Mouse (Mus musculus) mature B cell (primary cell): ENCODE measurements around the gene Lhx1.

Experiments
- in situ Hi-C: fragments of 300-500 bp; cut with MboI; formaldehyde crosslinking; loops from 2 replicates; pipeline ENCODE4 v1.14.3; 2019

Lhx1 gene

GRCm38 (mm10) chr11:84526451-84526850 lies 1.1 kb upstream of the Lhx1 start:
- in situ Hi-C loops, result no loop called here

- in situ Hi-C loops, result no loop called here
These were observed 644 bp downstream of the Lhx1 start for GRCm38 (mm10) chr11:84524511-84525270.

- in situ Hi-C loops, result no loop called here
These were observed 1.4 kb downstream of the Lhx1 start for GRCm38 (mm10) chr11:84523841-84524510.

GRCm38 (mm10) chr11:84523321-84523831 lies 2.0 kb downstream of the Lhx1 start:
- in situ Hi-C loops, result no loop called here

- in situ Hi-C loops, result no loop called here
These were observed 2.6 kb downstream of the Lhx1 start for GRCm38 (mm10) chr11:84522577-84523320.

- in situ Hi-C loops, result no loop called here
These were observed 3.5 kb downstream of the Lhx1 start for GRCm38 (mm10) chr11:84521751-84522299.

- in situ Hi-C loops, result no loop called here
These were observed 4.3 kb downstream of the Lhx1 start for GRCm38 (mm10) chr11:84521071-84521390.

GRCm38 (mm10) chr11:84520269-84521070 lies 4.9 kb downstream of the Lhx1 start:
- in situ Hi-C loops, result no loop called here

- in situ Hi-C loops, result no loop called here
These were observed 5.6 kb downstream of the Lhx1 start for GRCm38 (mm10) chr11:84519576-84520268.

- in situ Hi-C loops, result no loop called here
These were observed 6.3 kb downstream of the Lhx1 start for GRCm38 (mm10) chr11:84519036-84519435.

- in situ Hi-C loops, result no loop called here
These were observed 7.1 kb downstream of the Lhx1 start for GRCm38 (mm10) chr11:84518261-84518660.

- in situ Hi-C loops, result no loop called here
These were observed 7.9 kb downstream of the Lhx1 start for GRCm38 (mm10) chr11:84517431-84517830.

GRCm38 (mm10) chr11:84516501-84517240 lies 8.7 kb downstream of the Lhx1 start:
- in situ Hi-C loops, result no loop called here

GRCm38 (mm10) chr11:84513171-84514116 lies 11.9 kb downstream of the Lhx1 start, which contains the start of gene Aatf:
Gene Aatf, minus strand, starts transcription at chr11:84513522.
- in situ Hi-C loops, result no loop called here

- in situ Hi-C loops, result no loop called here
These were observed 13.3 kb downstream of the Lhx1 start for GRCm38 (mm10) chr11:84512031-84512430.

GRCm38 (mm10) chr11:84504296-84504695 lies 21.0 kb downstream of the Lhx1 start:
- in situ Hi-C loops, result no loop called here

GRCm38 (mm10) chr11:84497944-84498343 lies 27.4 kb downstream of the Lhx1 start:
- in situ Hi-C loops, result no loop called here

- in situ Hi-C loops, result no loop called here
These were observed 28.4 kb downstream of the Lhx1 start for GRCm38 (mm10) chr11:84496901-84497300.

GRCm38 (mm10) chr11:84495774-84496173 lies 29.6 kb downstream of the Lhx1 start:
- in situ Hi-C loops, result no loop called here
